In the genomic region with DNA sequence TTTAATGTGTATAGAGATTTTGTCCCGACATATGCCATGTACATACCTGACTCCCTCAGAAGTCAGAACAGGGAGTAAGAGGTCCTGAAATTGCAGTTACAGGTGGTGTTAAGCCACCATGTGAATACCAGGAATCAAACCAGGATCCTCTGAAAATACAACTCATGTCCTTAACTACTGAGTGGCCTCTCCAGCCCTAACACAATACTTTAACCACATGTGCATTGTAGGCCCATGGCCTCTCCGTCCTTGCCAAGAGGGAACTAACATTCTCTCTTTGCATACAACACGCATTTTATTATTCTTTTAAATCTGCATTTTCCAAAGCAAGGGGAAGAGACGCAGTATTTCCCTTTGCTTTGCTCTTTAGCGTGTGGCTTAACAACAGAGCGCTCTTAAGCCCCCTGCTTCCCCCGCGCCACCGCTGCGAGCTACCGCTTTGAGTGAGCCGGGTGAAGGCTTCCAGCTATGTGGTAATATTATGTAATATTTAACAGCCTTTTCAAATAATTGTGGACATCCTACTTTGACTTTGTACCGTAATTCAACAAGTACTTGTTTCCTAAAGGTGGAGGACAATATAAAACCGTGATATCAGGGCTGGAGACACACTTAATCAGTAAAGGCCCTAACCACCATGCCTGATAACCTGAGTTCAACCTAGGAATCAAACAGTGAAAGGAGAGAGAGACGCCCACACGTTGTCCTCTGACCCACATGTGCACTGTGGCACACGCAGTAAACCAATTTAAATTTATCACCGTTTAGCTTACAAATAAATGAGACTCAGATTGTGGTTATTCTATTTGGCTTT, we compare ENCODE assay signal across 23 mouse cellular contexts. TPM values are rescaled to one million over a fixed set of nuclear protein-coding genes. Genes with fewer than 3 reads are reported as not detected.
DNase-seq lines count a peak whose midpoint lies in the region; ATAC-seq and TF ChIP-seq lines count a peak whose summit lies in the region.
"Had no signal": no experiment of that assay in that cellular context is flagged by ENCODE, and none has a peak within 500 bp of the region (broad histone marks: within the 10 kb centered on the region; RNA-seq: fewer than 3 reads in every experiment).

No protein-coding gene starts in this region.

- H3K79me2 ChIP-seq in MEL (ENCODE audit: control insufficient read depth, insufficient read depth, low read length, poor library complexity) = no peaks in the 10 kb centered on the region; the same call in 1 of the 2 replicates

- no peak overlapping the region for H3K4me3 ChIP-seq in kidney, adult 2 months (ENCODE audit: insufficient read depth, low read depth, low read length)
- no peak overlapping the region for H3K4me3 ChIP-seq in kidney, embryonic 16.5 days (ENCODE audit: low read length)
- H3K4me3 ChIP-seq in MEL (ENCODE audit: control insufficient read depth in 1 of 2, insufficient read depth in 1 of 2, low read depth in 2 of 2, low read length in 2 of 2) = no peak overlapping the region
- H3K4me3 ChIP-seq in intestine, postnatal 0 days (ENCODE audit: low read depth, low read length) = no peak overlapping the region
- no peak overlapping the region for H3K4me3 ChIP-seq in stomach, embryonic 14.5 days (ENCODE audit: low read depth, low read length)
- no peak overlapping the region for H3K4me3 ChIP-seq in left cerebral cortex, adult 2 months
- H3K4me3 ChIP-seq: embryonic facial prominence, embryonic 13.5 days; gastrocnemius, adult 2 months; heart, embryonic 13.5 days; limb, embryonic 15.5 days; midbrain, embryonic 12.5 days; myocyte had no signal

- no peak for TF ChIP-seq CTCF in kidney, adult 2 months (conservative IDR thresholded peaks at IDR 0.05; ENCODE audit: insufficient read depth, insufficient read length, low read depth, low read length)
- no peak for TF ChIP-seq CTCF in MEL (IDR thresholded peaks at IDR 0.05 in 2 of 3, conservative IDR thresholded peaks at IDR 0.05 in 1 of 3; ENCODE audit: control insufficient read depth in 1 of 3, insufficient read depth in 1 of 3, low read depth in 2 of 3, low read length in 3 of 3, poor library complexity in 1 of 3, severe bottlenecking in 1 of 3)
- no peak for TF ChIP-seq CTCF in intestine, postnatal 0 days (IDR thresholded peaks at IDR 0.05; ENCODE audit: low read depth)
- no peak for TF ChIP-seq CTCF in left cerebral cortex, adult 2 months (IDR thresholded peaks at IDR 0.05)

- TF ChIP-seq RAD21 in MEL (IDR thresholded peaks at IDR 0.05; ENCODE audit: low read depth, low read length) = no peak

- no peak overlapping the region for H3K4me2 ChIP-seq in kidney, embryonic 16.5 days (replicated peaks; ENCODE audit: low read depth, low read length)
- H3K4me2 ChIP-seq in intestine, postnatal 0 days (replicated peaks; ENCODE audit: low read depth) = peak overlapping the region; percentile 31
- no peak overlapping the region for H3K4me2 ChIP-seq in stomach, embryonic 14.5 days (replicated peaks; ENCODE audit: low read depth, low read length)
- H3K4me2 ChIP-seq: embryonic facial prominence, embryonic 13.5 days; heart, embryonic 13.5 days; limb, embryonic 15.5 days; midbrain, embryonic 12.5 days had no signal

- no peak for ATAC-seq in kidney, embryonic 16.5 days (ENCODE audit: low FRiP score, low TSS enrichment)
- peak; percentile 91 for ATAC-seq in intestine, postnatal 0 days
- 0 out of 2 replicates have a peak, but pooled peaks have one; percentile 38 for ATAC-seq in stomach, embryonic 14.5 days (ENCODE audit: insufficient number of reproducible peaks, insufficient read depth, low FRiP score, low read depth)
- ATAC-seq: hindbrain, postnatal 0 days had no signal

- intact Hi-C loops in left cerebral cortex, adult 2 months (cut with DNase I) = no loop called here

- H3K9me3 ChIP-seq in kidney, embryonic 16.5 days (ENCODE audit: low read length) = no peaks in the 10 kb centered on the region; the same call in 1 of the 2 replicates
- no peaks in the 10 kb centered on the region for H3K9me3 ChIP-seq in MEL (replicated peaks; ENCODE audit: insufficient read depth, low read length)
- no peaks in the 10 kb centered on the region for H3K9me3 ChIP-seq in intestine, postnatal 0 days (ENCODE audit: control insufficient read depth)
- no peaks in the 10 kb centered on the region for H3K9me3 ChIP-seq in stomach, embryonic 14.5 days (ENCODE audit: control insufficient read depth, low read depth, low read length)
- H3K9me3 ChIP-seq: limb, embryonic 15.5 days; midbrain, embryonic 12.5 days had no signal

- peak; percentile 79 to 86 for TF ChIP-seq EP300 in MEL (IDR thresholded peaks at IDR 0.05; ENCODE audit: low read depth in 1 of 2, low read length in 2 of 2)

- peak; percentile 54 for DNase-seq in kidney, adult 2 months
- peak; percentile 58 for DNase-seq in MEL (ENCODE audit: low read depth, low spot score)
- DNase-seq in left cerebral cortex, adult 8-10 months (ENCODE audit: low spot score in 2 of 2) = no peak
- no peak for DNase-seq in embryo, embryonic 10 days (ENCODE audit: low spot score)
- no peak for DNase-seq in left cerebral cortex, adult 2 months (ENCODE audit: extremely low spot score in 1 of 2, low spot score in 2 of 2)
- DNase-seq: adrenal gland, postnatal 25 days; cerebellum, adult 2 months; gastrocnemius, adult 2 months; heart, adult 11 months; heart, postnatal 36 days; kidney, postnatal 36 days; layer of hippocampus, adult 9-11 months had no signal

- peaks cover 6% of the 10 kb centered on the region; the same call in 1 of the 2 replicates for H3K4me1 ChIP-seq in kidney, adult 2 months (ENCODE audit: control insufficient read depth, insufficient read depth, low read length)
- no peaks in the 10 kb centered on the region for H3K4me1 ChIP-seq in kidney, embryonic 16.5 days (ENCODE audit: insufficient read depth, low read length)
- H3K4me1 ChIP-seq in MEL (ENCODE audit: control insufficient read depth in 1 of 2, insufficient read depth in 2 of 2, low read length in 2 of 2) = peaks cover 31 to 44% of the 10 kb centered on the region in 2 experiments
- no peaks in the 10 kb centered on the region; the same call in 1 of the 2 replicates for H3K4me1 ChIP-seq in intestine, postnatal 0 days (replicated peaks; ENCODE audit: control insufficient read depth, insufficient read depth, low read length)
- no peaks in the 10 kb centered on the region for H3K4me1 ChIP-seq in stomach, embryonic 14.5 days (ENCODE audit: control insufficient read depth, insufficient read depth, low read length)
- H3K4me1 ChIP-seq: heart, embryonic 13.5 days; limb, embryonic 15.5 days; midbrain, embryonic 12.5 days had no signal

- TF ChIP-seq POLR2A in kidney, adult 2 months (IDR thresholded peaks at IDR 0.05; ENCODE audit: low read depth, low read length) = no peak
- TF ChIP-seq POLR2A in MEL (IDR thresholded peaks at IDR 0.05; ENCODE audit: control insufficient read depth in 1 of 2, insufficient read depth in 1 of 2, low read depth in 1 of 2, low read length in 2 of 2, poor library complexity in 1 of 2) = no peak

- no peaks in the 10 kb centered on the region for H3K36me3 ChIP-seq in kidney, adult 2 months (ENCODE audit: control insufficient read depth, insufficient read depth, low read length)
- H3K36me3 ChIP-seq in kidney, embryonic 16.5 days (ENCODE audit: insufficient read depth, low read length) = no peaks in the 10 kb centered on the region
- H3K36me3 ChIP-seq in MEL (ENCODE audit: control insufficient read depth in 1 of 2, insufficient read depth in 2 of 2, low read length in 2 of 2) = peaks cover 0 to 41% of the 10 kb centered on the region in 2 experiments; a peak in 2 of 4 replicates
- H3K36me3 ChIP-seq in intestine, postnatal 0 days (ENCODE audit: control insufficient read depth, insufficient read depth) = no peaks in the 10 kb centered on the region
- H3K36me3 ChIP-seq in stomach, embryonic 14.5 days (ENCODE audit: control insufficient read depth, insufficient read depth, low read length) = no peaks in the 10 kb centered on the region
- H3K36me3 ChIP-seq: embryonic facial prominence, embryonic 13.5 days; heart, embryonic 13.5 days; limb, embryonic 15.5 days; midbrain, embryonic 12.5 days had no signal

- no peaks in the 10 kb centered on the region for H3K27me3 ChIP-seq in kidney, adult 2 months (replicated peaks; ENCODE audit: control insufficient read depth, insufficient read depth, low read length)
- no peaks in the 10 kb centered on the region for H3K27me3 ChIP-seq in kidney, embryonic 16.5 days (ENCODE audit: insufficient read depth, low read length)
- H3K27me3 ChIP-seq in MEL (ENCODE audit: control insufficient read depth in 1 of 2, insufficient read depth in 2 of 2, low read length in 2 of 2) = no peaks in the 10 kb centered on the region
- H3K27me3 ChIP-seq in intestine, postnatal 0 days (replicated peaks; ENCODE audit: control insufficient read depth, insufficient read depth, low read length) = no peaks in the 10 kb centered on the region
- H3K27me3 ChIP-seq in stomach, embryonic 14.5 days (ENCODE audit: control insufficient read depth, insufficient read depth, low read length) = no peaks in the 10 kb centered on the region
- H3K27me3 ChIP-seq: heart, embryonic 13.5 days; limb, embryonic 15.5 days; midbrain, embryonic 12.5 days had no signal

- WGBS in kidney, adult 2 months = 55% methylated on average over 18 of the region's 18 CpGs
- WGBS in kidney, embryonic 16.5 days = 79% methylated on average over 18 of the region's 18 CpGs
- WGBS in intestine, postnatal 0 days = 44% methylated on average over 18 of the region's 18 CpGs
- WGBS in stomach, embryonic 14.5 days = 75% methylated on average over 18 of the region's 18 CpGs

- H3K9ac ChIP-seq in kidney, embryonic 16.5 days (replicated peaks; ENCODE audit: low read length) = no peak overlapping the region
- no peak overlapping the region for H3K9ac ChIP-seq in MEL (ENCODE audit: control insufficient read depth, low read depth, low read length, poor library complexity, severe bottlenecking)
- H3K9ac ChIP-seq in intestine, postnatal 0 days (ENCODE audit: low read depth, low read length) = no peak overlapping the region
- no peak overlapping the region for H3K9ac ChIP-seq in stomach, embryonic 14.5 days (replicated peaks; ENCODE audit: low read depth, low read length)
- H3K9ac ChIP-seq: embryonic facial prominence, embryonic 13.5 days; heart, embryonic 13.5 days; limb, embryonic 15.5 days; midbrain, embryonic 12.5 days had no signal

- no peak overlapping the region for H3K27ac ChIP-seq in kidney, adult 2 months (ENCODE audit: insufficient read depth, low read depth, low read length)
- H3K27ac ChIP-seq in kidney, embryonic 16.5 days (ENCODE audit: low read length) = no peak overlapping the region
- H3K27ac ChIP-seq in MEL (ENCODE audit: control insufficient read depth, low read depth, low read length) = peak overlapping the region; percentile 54
- peak overlapping the region; percentile 58 for H3K27ac ChIP-seq in intestine, postnatal 0 days (ENCODE audit: low read depth, low read length)
- H3K27ac ChIP-seq in stomach, embryonic 14.5 days (ENCODE audit: low read length) = peak overlapping the region; percentile 33; the same call in 1 of the 2 replicates
- no peak overlapping the region for H3K27ac ChIP-seq in left cerebral cortex, adult 2 months
- H3K27ac ChIP-seq: embryonic facial prominence, embryonic 13.5 days; gastrocnemius, adult 2 months; heart, embryonic 13.5 days; hindbrain, postnatal 0 days; limb, embryonic 15.5 days; macrophage; midbrain, embryonic 12.5 days had no signal

RNA-seq across cellular contexts. Expression of a gene that starts 17.6 kb away (rescaled TPM):
- 108 and 114 TPM in 2 replicates for polyA plus RNA-seq in kidney, adult 2 months (2012; rRNA removed)
- 106 and 110 TPM in 2 replicates for polyA plus RNA-seq in kidney, embryonic 16.5 days (2015; fragmentation: Nextera tagmentation; extraction: Ambion mirVana)
- 41.5 and 42.4 TPM in 2 replicates for total RNA-seq in MEL (2012; rRNA removed)
- 10 to 100 TPM in 1 of 2 experiments, not detected in 1; 60.4 TPM for polyA plus RNA-seq in MEL (2012; ENCODE audit: insufficient read depth in 1 of 2, insufficient read length in 2 of 2, low read depth in 1 of 2, low replicate concordance in 2 of 2, missing spikeins in 1 of 2)
- 113 and 116 TPM in 2 replicates for polyA plus RNA-seq in intestine, postnatal 0 days (2015; fragmentation: Nextera tagmentation; extraction: Ambion mirVana)
- 47.8 and 52.7 TPM in 2 replicates for polyA plus RNA-seq in stomach, embryonic 14.5 days (2014; fragmentation: Nextera tagmentation; extraction: Ambion mirVana)
- total RNA-seq in left cerebral cortex, adult 8-10 months (2022) = 100 to 1,000 TPM; 112 to 130 (median 122) TPM
- 100 to 1,000 TPM; 109 to 114 TPM for total RNA-seq in left cerebral cortex, adult 2 months (2021)

RNA-seq across cellular contexts. Expression of a gene that starts 26.5 kb away (rescaled TPM):
- 15.4 and 27.5 TPM in 2 replicates for polyA plus RNA-seq in kidney, adult 2 months (2012; rRNA removed)
- polyA plus RNA-seq in kidney, embryonic 16.5 days (2015; fragmentation: Nextera tagmentation; extraction: Ambion mirVana) = 7.2 and 10.1 TPM in 2 replicates
- total RNA-seq in MEL (2012; rRNA removed) = 23.7 and 24.6 TPM in 2 replicates
- 10 to 100 TPM; 65.8 to 66.0 TPM for polyA plus RNA-seq in MEL (2012; ENCODE audit: insufficient read depth in 1 of 2, insufficient read length in 2 of 2, low read depth in 1 of 2, low replicate concordance in 2 of 2, missing spikeins in 1 of 2)
- polyA plus RNA-seq in intestine, postnatal 0 days (2015; fragmentation: Nextera tagmentation; extraction: Ambion mirVana) = 29.4 and 34.1 TPM in 2 replicates
- 27.7 and 29.4 TPM in 2 replicates for polyA plus RNA-seq in stomach, embryonic 14.5 days (2014; fragmentation: Nextera tagmentation; extraction: Ambion mirVana)
- 100 to 1,000 TPM; 105 to 118 (median 112) TPM for total RNA-seq in left cerebral cortex, adult 8-10 months (2022)
- 100 to 1,000 TPM; 122 to 125 TPM for total RNA-seq in left cerebral cortex, adult 2 months (2021)

RNA-seq across cellular contexts. Expression of a gene that starts 41.9 kb away (rescaled TPM):
- polyA plus RNA-seq in kidney, adult 2 months (2012; rRNA removed) = 6.6 and 8.1 TPM in 2 replicates
- polyA plus RNA-seq in kidney, embryonic 16.5 days (2015; fragmentation: Nextera tagmentation; extraction: Ambion mirVana) = 2.7 and 4.4 TPM in 2 replicates
- 0.75 and 1.1 TPM in 2 replicates for total RNA-seq in MEL (2012; rRNA removed)
- 1 to 10 TPM in 1 of 2 experiments, not detected in 1; 1.3 TPM for polyA plus RNA-seq in MEL (2012; ENCODE audit: insufficient read depth in 1 of 2, insufficient read length in 2 of 2, low read depth in 1 of 2, low replicate concordance in 2 of 2, missing spikeins in 1 of 2)
- 0.52 and 0.65 TPM in 2 replicates for polyA plus RNA-seq in intestine, postnatal 0 days (2015; fragmentation: Nextera tagmentation; extraction: Ambion mirVana)
- 0.34 and 0.82 TPM in 2 replicates for polyA plus RNA-seq in stomach, embryonic 14.5 days (2014; fragmentation: Nextera tagmentation; extraction: Ambion mirVana)
- total RNA-seq in left cerebral cortex, adult 8-10 months (2022) = 1 to 10 TPM; 5.8 to 7.4 (median 6.9) TPM
- 1 to 10 TPM; 3.8 TPM for total RNA-seq in left cerebral cortex, adult 2 months (2021)

RNA-seq across cellular contexts. Expression of a gene that starts 51.3 kb away (rescaled TPM):
- 9.2 and 11.9 TPM in 2 replicates for polyA plus RNA-seq in kidney, adult 2 months (2012; rRNA removed)
- polyA plus RNA-seq in kidney, embryonic 16.5 days (2015; fragmentation: Nextera tagmentation; extraction: Ambion mirVana) = 47.8 and 53.8 TPM in 2 replicates
- 16.9 and 18.3 TPM in 2 replicates for total RNA-seq in MEL (2012; rRNA removed)
- 10 to 100 TPM in 1 of 2 experiments, not detected in 1; 44.6 TPM for polyA plus RNA-seq in MEL (2012; ENCODE audit: insufficient read depth in 1 of 2, insufficient read length in 2 of 2, low read depth in 1 of 2, low replicate concordance in 2 of 2, missing spikeins in 1 of 2)
- 14.4 and 15.1 TPM in 2 replicates for polyA plus RNA-seq in intestine, postnatal 0 days (2015; fragmentation: Nextera tagmentation; extraction: Ambion mirVana)
- 64.0 and 71.1 TPM in 2 replicates for polyA plus RNA-seq in stomach, embryonic 14.5 days (2014; fragmentation: Nextera tagmentation; extraction: Ambion mirVana)
- total RNA-seq in left cerebral cortex, adult 8-10 months (2022) = 100 to 1,000 TPM; 153 to 178 (median 174) TPM
- total RNA-seq in left cerebral cortex, adult 2 months (2021) = 100 to 1,000 TPM; 198 to 208 TPM
- total RNA-seq: neutrophil, adult 5-6 weeks had no signal
- polyA plus RNA-seq: macrophage had no signal

RNA-seq across cellular contexts. Expression of a gene that starts 57.0 kb away (rescaled TPM):
- 101 and 132 TPM in 2 replicates for polyA plus RNA-seq in kidney, adult 2 months (2012; rRNA removed)
- 115 and 125 TPM in 2 replicates for polyA plus RNA-seq in kidney, embryonic 16.5 days (2015; fragmentation: Nextera tagmentation; extraction: Ambion mirVana)
- total RNA-seq in MEL (2012; rRNA removed) = 24.1 and 30.5 TPM in 2 replicates
- 100 to 1,000 TPM in 1 of 2 experiments, not detected in 1; 107 TPM for polyA plus RNA-seq in MEL (2012; ENCODE audit: insufficient read depth in 1 of 2, insufficient read length in 2 of 2, low read depth in 1 of 2, low replicate concordance in 2 of 2, missing spikeins in 1 of 2)
- polyA plus RNA-seq in intestine, postnatal 0 days (2015; fragmentation: Nextera tagmentation; extraction: Ambion mirVana) = 22.2 and 24.6 TPM in 2 replicates
- polyA plus RNA-seq in stomach, embryonic 14.5 days (2014; fragmentation: Nextera tagmentation; extraction: Ambion mirVana) = 123 and 125 TPM in 2 replicates
- 100 to 1,000 TPM; 211 to 218 (median 216) TPM for total RNA-seq in left cerebral cortex, adult 8-10 months (2022)
- 100 to 1,000 TPM; 207 to 223 TPM for total RNA-seq in left cerebral cortex, adult 2 months (2021)

Comparison
In these comparisons a context has a peak if more than half of its experiments do, and no peak if none do; other contexts are left out.
1. DNase-seq: peak in kidney, adult 2 months (single experiment) and MEL (single experiment); none in left cerebral cortex, adult 8-10 months (0 of 2), embryo, embryonic 10 days (single experiment) and left cerebral cortex, adult 2 months (0 of 2).
2. H3K27ac ChIP-seq: peak in MEL (single experiment), intestine, postnatal 0 days (single experiment) and stomach, embryonic 14.5 days (single experiment); none in kidney, adult 2 months (single experiment), kidney, embryonic 16.5 days (single experiment) and left cerebral cortex, adult 2 months (single experiment).